In the genomic region with DNA sequence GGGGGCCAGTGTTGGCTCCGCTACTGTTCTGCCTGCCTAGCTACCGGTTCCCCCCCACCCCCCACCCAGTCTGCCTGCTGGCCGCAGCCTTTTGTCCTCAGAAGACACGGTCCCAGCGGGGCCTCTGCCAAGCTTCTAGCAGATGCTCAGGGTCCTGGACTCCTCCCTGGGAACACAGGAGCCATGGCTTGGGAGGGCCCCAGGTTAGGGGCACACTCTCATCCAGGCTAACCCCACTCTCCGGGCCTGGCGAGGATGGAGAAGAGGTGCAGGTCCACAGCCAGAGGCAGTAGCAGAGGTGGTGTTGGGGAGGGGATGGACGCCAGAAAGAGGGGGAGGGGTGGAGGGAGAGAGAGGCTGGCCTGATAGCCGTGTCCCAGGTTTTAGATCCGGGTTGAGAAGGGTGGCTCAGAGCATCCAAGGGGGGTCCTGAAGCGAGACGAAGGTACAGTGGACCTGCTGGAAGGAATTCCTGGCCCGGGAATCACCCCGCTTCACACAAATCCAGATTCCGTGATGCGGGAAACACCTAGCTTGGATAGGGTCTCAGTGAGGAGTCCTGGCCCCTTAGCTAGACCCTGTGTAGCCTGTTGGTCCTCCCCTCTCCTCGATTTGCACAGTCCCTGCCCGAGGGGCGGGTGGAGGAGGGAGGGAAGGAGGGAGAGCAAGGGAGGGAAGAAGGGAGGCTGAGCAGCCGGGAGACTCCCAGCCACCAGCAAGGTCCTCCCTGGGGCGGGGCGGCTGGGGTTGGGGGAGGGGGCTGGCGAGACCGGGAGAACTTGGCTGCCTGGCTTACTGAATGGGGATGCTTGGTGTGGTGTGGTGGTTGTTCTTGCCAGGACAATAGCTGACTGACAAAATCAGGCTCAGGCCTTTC, we compare ENCODE assay signal across 8 mouse cellular contexts. TPM values are rescaled to one million over a fixed set of nuclear protein-coding genes. Genes with fewer than 3 reads are reported as not detected.
DNase-seq lines count a peak whose midpoint lies in the region; ATAC-seq and TF ChIP-seq lines count a peak whose summit lies in the region.

Gene Gpr173, minus strand, starts transcription at position 308 of the 877 bp plus-strand sequence.

- ATAC-seq in embryonic facial prominence, embryonic 15.5 days (ENCODE audit: insufficient number of reproducible peaks, low FRiP score, low TSS enrichment, low read depth) = peak; percentile 94
- peak; percentile 98 for ATAC-seq in kidney, embryonic 14.5 days (ENCODE audit: low FRiP score, low TSS enrichment)
- peak; percentile 97 for ATAC-seq in limb, embryonic 14.5 days (ENCODE audit: low FRiP score, low read depth)

- WGBS in embryonic facial prominence, embryonic 15.5 days = 15% methylated on average over 23 of the region's 24 CpGs
- WGBS in heart, embryonic 10.5 days = 16% methylated on average over 21 of the region's 24 CpGs
- WGBS in kidney, embryonic 14.5 days = 20% methylated on average over 22 of the region's 24 CpGs
- 24% methylated on average over 12 of the region's 24 CpGs for WGBS in limb, embryonic 14.5 days

- H3K27ac ChIP-seq in embryonic facial prominence, embryonic 15.5 days (replicated peaks) = 0 out of 2 replicates have a peak within 1 kb of the TSS, but pooled peaks have one; percentile 44
- H3K27ac ChIP-seq in heart, embryonic 10.5 days = peak within 1 kb of the TSS; percentile 79
- no peak within 1 kb of the TSS for H3K27ac ChIP-seq in kidney, embryonic 14.5 days (ENCODE audit: low read depth, low read length)
- peak within 1 kb of the TSS; percentile 61; the same call in 1 of the 2 replicates for H3K27ac ChIP-seq in limb, embryonic 14.5 days (replicated peaks; ENCODE audit: low read depth, low read length)

- H3K9me3 ChIP-seq in embryonic facial prominence, embryonic 15.5 days (replicated peaks) = no peaks in the 10 kb centered on the region
- no peaks in the 10 kb centered on the region for H3K9me3 ChIP-seq in heart, embryonic 10.5 days
- no peaks in the 10 kb centered on the region for H3K9me3 ChIP-seq in kidney, embryonic 14.5 days (ENCODE audit: control insufficient read depth, low read length)
- H3K9me3 ChIP-seq in limb, embryonic 14.5 days (ENCODE audit: control insufficient read depth, low read length) = no peaks in the 10 kb centered on the region

- no peaks in the 10 kb centered on the region for H3K36me3 ChIP-seq in embryonic facial prominence, embryonic 15.5 days
- no peaks in the 10 kb centered on the region for H3K36me3 ChIP-seq in heart, embryonic 10.5 days
- H3K36me3 ChIP-seq in kidney, embryonic 14.5 days (ENCODE audit: control insufficient read depth, insufficient read depth, low read length) = no peaks in the 10 kb centered on the region
- no peaks in the 10 kb centered on the region for H3K36me3 ChIP-seq in limb, embryonic 14.5 days (ENCODE audit: control insufficient read depth, insufficient read depth, low read length)

- TF ChIP-seq POLR2A in limb, embryonic 14.5 days (IDR thresholded peaks at IDR 0.05; ENCODE audit: borderline replicate concordance, extremely low read depth, insufficient read depth, insufficient read length) = no peak

- DNase-seq in adrenal gland, adult (ENCODE audit: inconsistent age in 2 of 2, low spot score in 1 of 2) = peak; percentile 44 to 70
- DNase-seq in adrenal gland, adult 8-10 months = no peak
- DNase-seq in heart, embryonic 10.5 days (ENCODE audit: low spot score) = peak; percentile 83
- peak; percentile 46 for DNase-seq in limb, embryonic 14.5 days (ENCODE audit: low spot score)
- peak; percentile 79 for DNase-seq in neural tube, embryonic 10.5 days (ENCODE audit: extremely low spot score, low spot score)
- peak; percentile 36 for DNase-seq in testis, postnatal 14 days (ENCODE audit: low spot score)

- H3K4me1 ChIP-seq in embryonic facial prominence, embryonic 15.5 days = peaks cover 5% of the 10 kb centered on the region; the same call in 1 of the 2 replicates
- no peaks in the 10 kb centered on the region for H3K4me1 ChIP-seq in heart, embryonic 10.5 days
- peaks cover 4% of the 10 kb centered on the region; the same call in 1 of the 2 replicates for H3K4me1 ChIP-seq in kidney, embryonic 14.5 days (ENCODE audit: control insufficient read depth, insufficient read depth, low read length)
- H3K4me1 ChIP-seq in limb, embryonic 14.5 days (ENCODE audit: control insufficient read depth, insufficient read depth, low read length) = peaks cover 5% of the 10 kb centered on the region; the same call in 1 of the 2 replicates

- peak within 1 kb of the TSS; percentile 13; the same call in 1 of the 2 replicates for H3K9ac ChIP-seq in embryonic facial prominence, embryonic 15.5 days
- peak within 1 kb of the TSS; percentile 55 for H3K9ac ChIP-seq in kidney, embryonic 14.5 days (ENCODE audit: low read depth, low read length)
- peak within 1 kb of the TSS; percentile 61 for H3K9ac ChIP-seq in limb, embryonic 14.5 days (ENCODE audit: low read depth, low read length, severe bottlenecking)

- H3K27me3 ChIP-seq in embryonic facial prominence, embryonic 15.5 days = peaks cover 28% of the 10 kb centered on the region
- H3K27me3 ChIP-seq in heart, embryonic 10.5 days (ENCODE audit: insufficient read depth, poor library complexity, severe bottlenecking) = peaks cover 52% of the 10 kb centered on the region
- H3K27me3 ChIP-seq in kidney, embryonic 14.5 days (ENCODE audit: control insufficient read depth, insufficient read depth, low read length) = peaks cover 5% of the 10 kb centered on the region; the same call in 1 of the 2 replicates
- peaks cover 2% of the 10 kb centered on the region for H3K27me3 ChIP-seq in limb, embryonic 14.5 days (ENCODE audit: control insufficient read depth, insufficient read depth, low read length)

- H3K4me3 ChIP-seq in embryonic facial prominence, embryonic 15.5 days (replicated peaks) = peak within 1 kb of the TSS; percentile 49
- H3K4me3 ChIP-seq in heart, embryonic 10.5 days = peak within 1 kb of the TSS; percentile 67
- H3K4me3 ChIP-seq in kidney, embryonic 14.5 days (ENCODE audit: low read length) = peak within 1 kb of the TSS; percentile 61
- peak within 1 kb of the TSS; percentile 53 for H3K4me3 ChIP-seq in limb, embryonic 14.5 days (replicated peaks; ENCODE audit: low read length)

- H3K4me2 ChIP-seq in embryonic facial prominence, embryonic 15.5 days (replicated peaks) = peak within 1 kb of the TSS; percentile 55
- peak within 1 kb of the TSS; percentile 46 for H3K4me2 ChIP-seq in kidney, embryonic 14.5 days (replicated peaks; ENCODE audit: low read depth, low read length)
- peak within 1 kb of the TSS; percentile 53 for H3K4me2 ChIP-seq in limb, embryonic 14.5 days (replicated peaks; ENCODE audit: low read depth, low read length, severe bottlenecking)

RNA-seq across cellular contexts. Expression of gene Gpr173, which starts in this region (rescaled TPM):
- 1 to 10 TPM; 1.2 to 4.1 (median 2.9) TPM for total RNA-seq in adrenal gland, adult 8-10 months (2022)
- 3.8 and 4.5 TPM in 2 replicates for polyA plus RNA-seq in embryonic facial prominence, embryonic 15.5 days (2015; fragmentation: Nextera tagmentation; extraction: Ambion mirVana)
- polyA plus RNA-seq in heart, embryonic 10.5 days (2016; fragmentation: Nextera tagmentation; extraction: Ambion mirVana) = 2.2 and 3.0 TPM in 2 replicates
- polyA plus RNA-seq in kidney, embryonic 14.5 days (2014; fragmentation: Nextera tagmentation; extraction: Ambion mirVana) = 4.1 and 5.7 TPM in 2 replicates
- 13.0 and 16.7 TPM in 2 replicates for polyA plus RNA-seq in limb, embryonic 14.5 days (2012; rRNA removed)
- 4.5 and 5.5 TPM in 2 replicates for polyA plus RNA-seq in limb, embryonic 14.5 days (2014; fragmentation: Nextera tagmentation; extraction: Ambion mirVana)
